In genomic region chr2:13575287-13575801, GRCm38 (mm10) we compare ENCODE assay signal across 8 mouse cellular contexts. TPM values are rescaled to one million over a fixed set of nuclear protein-coding genes. Genes with fewer than 3 reads are reported as not detected.
DNase-seq lines count a peak whose midpoint lies in the region; ATAC-seq and TF ChIP-seq lines count a peak whose summit lies in the region.

No protein-coding gene starts in this region.

- peak; percentile 74 for TF ChIP-seq POLR2A in myocyte (IDR thresholded peaks at IDR 0.05; ENCODE audit: insufficient read length, low read depth)

- TF ChIP-seq CTCF in C2C12 (IDR thresholded peaks at IDR 0.05; ENCODE audit: control insufficient read depth, insufficient read depth, insufficient read length): no peak

- peaks cover 71% of the 10 kb centered on the region for H3K79me2 ChIP-seq in C2C12 (ENCODE audit: control insufficient read depth, insufficient read depth)
- H3K79me2 ChIP-seq in myocyte (ENCODE audit: control insufficient read depth, insufficient read depth): peaks cover 53% of the 10 kb centered on the region

- H3K4me1 ChIP-seq in forebrain, embryonic 11.5 days (replicated peaks; ENCODE audit: control insufficient read depth, insufficient read depth, low read length): peaks cover 15% of the 10 kb centered on the region; the same call in 1 of the 2 replicates
- peaks cover 20% of the 10 kb centered on the region for H3K4me1 ChIP-seq in heart, embryonic 16.5 days (ENCODE audit: control insufficient read depth, insufficient read depth, low read length)
- peaks cover 38% of the 10 kb centered on the region for H3K4me1 ChIP-seq in liver, embryonic 12.5 days

- peak overlapping the region; percentile 97 for H3K4me3 ChIP-seq in C2C12 (ENCODE audit: insufficient read depth, poor library complexity, severe bottlenecking)
- peak overlapping the region; percentile 94 for H3K4me3 ChIP-seq in forebrain, embryonic 11.5 days (ENCODE audit: low read depth, low read length)
- H3K4me3 ChIP-seq in heart, embryonic 16.5 days (ENCODE audit: low read length): peak overlapping the region; percentile 90
- peak overlapping the region; percentile 54 for H3K4me3 ChIP-seq in liver, embryonic 12.5 days
- peak overlapping the region; percentile 94 for H3K4me3 ChIP-seq in myocyte

- H3K27me3 ChIP-seq in C2C12 (ENCODE audit: control insufficient read depth, insufficient read depth, insufficient read length) (no peaks in the 10 kb centered on the region), myocyte (ENCODE audit: control insufficient read depth, insufficient read depth, insufficient read length) (no peaks in the 10 kb centered on the region)
- H3K27me3 ChIP-seq in forebrain, embryonic 11.5 days (ENCODE audit: control insufficient read depth, insufficient read depth, low read length): no peaks in the 10 kb centered on the region
- no peaks in the 10 kb centered on the region for H3K27me3 ChIP-seq in heart, embryonic 16.5 days (ENCODE audit: control insufficient read depth, insufficient read depth, low read length)
- peaks cover 56% of the 10 kb centered on the region for H3K27me3 ChIP-seq in liver, embryonic 12.5 days (replicated peaks)
- no peaks in the 10 kb centered on the region for H3K27me3 ChIP-seq in splenic B cell, adult 2 months (ENCODE audit: control insufficient read depth, insufficient read depth, low read length, poor library complexity, severe bottlenecking)

- H3K27ac ChIP-seq in forebrain, embryonic 11.5 days (ENCODE audit: low read depth, low read length): peak overlapping the region; percentile 98
- H3K27ac ChIP-seq in heart, embryonic 16.5 days (ENCODE audit: low read length): peak overlapping the region; percentile 99
- H3K27ac ChIP-seq in liver, embryonic 12.5 days: no peak overlapping the region

- 2% methylated on average over 13 of the region's 13 CpGs for WGBS in forebrain, embryonic 11.5 days
- under 1% methylated on average over 13 of the region's 13 CpGs for WGBS in heart, embryonic 16.5 days
- 1% methylated on average over 13 of the region's 13 CpGs for WGBS in liver, embryonic 12.5 days (ENCODE audit: insufficient replicate concordance)

- ATAC-seq in forebrain, embryonic 11.5 days (replicated peaks; ENCODE audit: low FRiP score): no peak
- no peak for ATAC-seq in heart, embryonic 16.5 days (replicated peaks; ENCODE audit: extremely low read depth, insufficient read depth, low FRiP score)
- peak; percentile 56 for ATAC-seq in liver, embryonic 12.5 days

- H3K36me3 ChIP-seq in C2C12 (ENCODE audit: control insufficient read depth, insufficient read depth) (peaks cover 60% of the 10 kb centered on the region), myocyte (ENCODE audit: control insufficient read depth, insufficient read depth) (peaks cover 50% of the 10 kb centered on the region)
- peaks cover 19% of the 10 kb centered on the region for H3K36me3 ChIP-seq in forebrain, embryonic 11.5 days (ENCODE audit: control insufficient read depth, insufficient read depth, low read length)
- peaks cover 31% of the 10 kb centered on the region for H3K36me3 ChIP-seq in heart, embryonic 16.5 days (ENCODE audit: control insufficient read depth, insufficient read depth)
- H3K36me3 ChIP-seq in liver, embryonic 12.5 days: peaks cover 25% of the 10 kb centered on the region
- H3K36me3 ChIP-seq in splenic B cell, adult 2 months (ENCODE audit: control insufficient read depth, insufficient read depth, low read length, poor library complexity, severe bottlenecking): peaks cover 14% of the 10 kb centered on the region; the same call in 1 of the 2 replicates

- peak; percentile 52 to 61 for DNase-seq in adrenal gland, postnatal 4 days (ENCODE audit: low spot score in 2 of 2)
- DNase-seq in forebrain, embryonic 11.5 days (ENCODE audit: low spot score): peak; percentile 87
- DNase-seq in kidney, postnatal 14 days: peak; percentile 82
- peak; percentile 86 for DNase-seq in splenic B cell, adult 2 months (ENCODE audit: low read depth, low spot score)

- H3K9ac ChIP-seq in forebrain, embryonic 11.5 days (ENCODE audit: low read length): peak overlapping the region; percentile 95
- H3K9ac ChIP-seq in heart, embryonic 16.5 days (ENCODE audit: low read length): peak overlapping the region; percentile 90
- H3K9ac ChIP-seq in liver, embryonic 12.5 days: peak overlapping the region; percentile 66

- H3K9me3 ChIP-seq in forebrain, embryonic 11.5 days (ENCODE audit: control insufficient read depth, low read length): no peaks in the 10 kb centered on the region
- H3K9me3 ChIP-seq in heart, embryonic 16.5 days (replicated peaks; ENCODE audit: control insufficient read depth, low read length): no peaks in the 10 kb centered on the region
- H3K9me3 ChIP-seq in liver, embryonic 12.5 days (replicated peaks): no peaks in the 10 kb centered on the region

- peaks cover 60% of the 10 kb centered on the region for H3K79me3 ChIP-seq in C2C12 (ENCODE audit: low read depth)

- peak overlapping the region; percentile 72 for H3ac ChIP-seq in C2C12 (ENCODE audit: control insufficient read depth, insufficient read length, low read depth)
- H3ac ChIP-seq in myocyte (ENCODE audit: control insufficient read depth, insufficient read length): peak overlapping the region; percentile 68

- peak overlapping the region; percentile 68 for H3K4me2 ChIP-seq in forebrain, embryonic 11.5 days (ENCODE audit: low read depth, low read length, severe bottlenecking)
- peak overlapping the region; percentile 79 for H3K4me2 ChIP-seq in heart, embryonic 16.5 days (ENCODE audit: low read depth, low read length)
- peak overlapping the region; percentile 64 for H3K4me2 ChIP-seq in liver, embryonic 12.5 days
- peak overlapping the region; percentile 96 for H3K4me2 ChIP-seq in myocyte (ENCODE audit: low read depth)

TF ChIP-seq in C2C12, 6 proteins besides CTCF, POLR2A, EP300 and RAD21:
- TF ChIP-seq FOSL1 (IDR thresholded peaks at IDR 0.05; ENCODE audit: insufficient read depth, low read length, poor library complexity, severe bottlenecking): no peak
- TF ChIP-seq CEBPB (IDR thresholded peaks at IDR 0.05; ENCODE audit: low read depth): no peak
- no peak for TF ChIP-seq MYOG (IDR thresholded peaks at IDR 0.05; ENCODE audit: control insufficient read depth, extremely low read depth, insufficient read length)
- TF ChIP-seq USF1 (IDR thresholded peaks at IDR 0.05; ENCODE audit: low read depth): no peak
- TF ChIP-seq MYOD1 (IDR thresholded peaks at IDR 0.05; ENCODE audit: control insufficient read depth, insufficient read length, low read depth): no peak
- TF ChIP-seq MAX (IDR thresholded peaks at IDR 0.05): no peak

TF ChIP-seq in myocyte, 11 proteins besides CTCF, POLR2A, EP300 and RAD21:
- TF ChIP-seq MYOG (IDR thresholded peaks at IDR 0.05; ENCODE audit: control insufficient read depth in 1 of 3, insufficient read depth in 1 of 3, insufficient read length in 2 of 3, low read depth in 2 of 3): no peak
- TF ChIP-seq TCF3 (IDR thresholded peaks at IDR 0.05; ENCODE audit: insufficient read length, low read depth): no peak
- no peak for TF ChIP-seq MAX (IDR thresholded peaks at IDR 0.05; ENCODE audit: low read depth)
- no peak for TF ChIP-seq TCF12 (IDR thresholded peaks at IDR 0.05; ENCODE audit: insufficient read depth, poor library complexity, severe bottlenecking)
- no peak for TF ChIP-seq E2F4 (IDR thresholded peaks at IDR 0.05; ENCODE audit: insufficient read depth)
- TF ChIP-seq POLR2AphosphoS2 (IDR thresholded peaks at IDR 0.05; ENCODE audit: insufficient read length, low read depth): peak; percentile 65
- peak in 1 of 3 experiments; percentile 25 for TF ChIP-seq MYOD1 (IDR thresholded peaks at IDR 0.05; ENCODE audit: control insufficient read depth in 1 of 3, insufficient read length in 2 of 3, low read depth in 2 of 3)
- no peak for TF ChIP-seq REST (IDR thresholded peaks at IDR 0.05; ENCODE audit: insufficient read depth, insufficient read length)

RNA-seq across cellular contexts. Expression of gene Vim, which starts 1.6 kb away (rescaled TPM):
- polyA plus RNA-seq in C2C12 (2012; fragmentation: generic; extraction: Trizol) (6,934 TPM), myocyte (2012; fragmentation: generic; extraction: Trizol) (3,783 TPM)
- 100 to 1,000 TPM; 525 to 537 TPM for total RNA-seq in adrenal gland, postnatal 4 days (2021)
- polyA plus RNA-seq in forebrain, embryonic 11.5 days (2014; fragmentation: Nextera tagmentation; extraction: Ambion mirVana): 1,259 and 1,264 TPM in 2 replicates
- polyA plus RNA-seq in heart, embryonic 16.5 days (2015; fragmentation: Nextera tagmentation; extraction: Ambion mirVana): 820 and 887 TPM in 2 replicates
- 114 and 120 TPM in 2 replicates for polyA plus RNA-seq in liver, embryonic 12.5 days (2016; fragmentation: Nextera tagmentation; extraction: Ambion mirVana)

RNA-seq across cellular contexts. Expression of gene Trdmt1, which starts 30.9 kb away (rescaled TPM):
- polyA plus RNA-seq in C2C12 (2012; fragmentation: generic; extraction: Trizol) (3.5 TPM), myocyte (2012; fragmentation: generic; extraction: Trizol) (2.2 TPM)
- 1 to 10 TPM; 7.8 to 9.4 TPM for total RNA-seq in adrenal gland, postnatal 4 days (2021)
- polyA plus RNA-seq in forebrain, embryonic 11.5 days (2014; fragmentation: Nextera tagmentation; extraction: Ambion mirVana): 9.4 and 9.5 TPM in 2 replicates
- 10.4 and 11.2 TPM in 2 replicates for polyA plus RNA-seq in heart, embryonic 16.5 days (2015; fragmentation: Nextera tagmentation; extraction: Ambion mirVana)
- 6.3 and 6.6 TPM in 2 replicates for polyA plus RNA-seq in liver, embryonic 12.5 days (2016; fragmentation: Nextera tagmentation; extraction: Ambion mirVana)
